8 mouse cellular contexts compared by ENCODE assay signal in genomic region chr9:59036159-59036731, GRCm38 (mm10). TPM values are rescaled to one million over a fixed set of nuclear protein-coding genes. Genes with fewer than 3 reads are reported as not detected.
DNase-seq lines count a peak whose midpoint lies in the region; ATAC-seq and TF ChIP-seq lines count a peak whose summit lies in the region.

Gene Neo1 (minus strand): TSS chr9:59036441.

- no peaks in the 10 kb centered on the region for H3K27me3 ChIP-seq in hindbrain, embryonic 12.5 days
- H3K27me3 ChIP-seq in lung, postnatal 0 days (replicated peaks; ENCODE audit: insufficient read depth, low read length): no peaks in the 10 kb centered on the region

- H3K4me2 ChIP-seq in hindbrain, embryonic 12.5 days (replicated peaks): peak within 1 kb of the TSS; percentile 60
- H3K4me2 ChIP-seq in lung, postnatal 0 days (replicated peaks; ENCODE audit: low read depth, low read length): peak within 1 kb of the TSS; percentile 85

- no peaks in the 10 kb centered on the region for H3K9me3 ChIP-seq in hindbrain, embryonic 12.5 days (replicated peaks)
- no peaks in the 10 kb centered on the region for H3K9me3 ChIP-seq in lung, postnatal 0 days (ENCODE audit: low read length)

- peaks cover 20% of the 10 kb centered on the region for H3K4me1 ChIP-seq in hindbrain, embryonic 12.5 days
- H3K4me1 ChIP-seq in lung, postnatal 0 days (ENCODE audit: insufficient read depth, low read depth, low read length): no peaks in the 10 kb centered on the region

- H3K9ac ChIP-seq in hindbrain, embryonic 12.5 days: peak within 1 kb of the TSS; percentile 95
- H3K9ac ChIP-seq in lung, postnatal 0 days (replicated peaks; ENCODE audit: low read depth): peak within 1 kb of the TSS; percentile 85

- peak; percentile 92 for ATAC-seq in hindbrain, embryonic 12.5 days (ENCODE audit: low FRiP score)
- peak; percentile 91 for ATAC-seq in lung, postnatal 0 days

- WGBS in hindbrain, embryonic 12.5 days: under 1% methylated on average over 26 of the region's 86 CpGs
- WGBS in lung, postnatal 0 days: 6% methylated on average over 26 of the region's 86 CpGs

- no peaks in the 10 kb centered on the region for H3K36me3 ChIP-seq in hindbrain, embryonic 12.5 days
- H3K36me3 ChIP-seq in lung, postnatal 0 days (ENCODE audit: insufficient read depth, low read length): no peaks in the 10 kb centered on the region

- TF ChIP-seq EP300 in lung, postnatal 0 days (IDR thresholded peaks at IDR 0.05): no peak

- peak within 1 kb of the TSS; percentile 94 for H3K4me3 ChIP-seq in hindbrain, embryonic 12.5 days
- H3K4me3 ChIP-seq in lung, postnatal 0 days (ENCODE audit: low read depth, low read length): peak within 1 kb of the TSS; percentile 80

- H3K27ac ChIP-seq in hindbrain, embryonic 12.5 days: peak within 1 kb of the TSS; percentile 100
- peak within 1 kb of the TSS; percentile 96 for H3K27ac ChIP-seq in lung, postnatal 0 days (ENCODE audit: low read length)

- no peak for TF ChIP-seq CTCF in lung, postnatal 0 days (IDR thresholded peaks at IDR 0.05)

- DNase-seq in Muller cell, postnatal 12 days (ENCODE audit: inconsistent ontology term): peak; percentile 95
- DNase-seq in cerebellum, adult 9-11 months: peak; percentile 96
- DNase-seq in frontal cortex, postnatal 14 days (ENCODE audit: low spot score in 2 of 2): peak; percentile 85 to 87
- peak; percentile 92 to 94 for DNase-seq in layer of hippocampus, postnatal 14 days (ENCODE audit: low spot score in 2 of 2)
- peak; percentile 95 for DNase-seq in lung, postnatal 0 days (ENCODE audit: low spot score)
- peak; percentile 96 to 97 for DNase-seq in right cerebral cortex, postnatal 10 days (ENCODE audit: low spot score in 2 of 2)
- peak; percentile 88 to 90 for DNase-seq in urinary bladder, postnatal 4 days (ENCODE audit: low spot score in 2 of 2)

RNA-seq across cellular contexts. Expression of gene Neo1, which starts in this region (rescaled TPM):
- 62.7 and 66.0 TPM in 2 replicates for polyA plus RNA-seq in hindbrain, embryonic 12.5 days (2016; fragmentation: Nextera tagmentation; extraction: Ambion mirVana)
- total RNA-seq in layer of hippocampus, postnatal 14 days (2021): 100 to 1,000 TPM; 112 to 116 TPM
- polyA plus RNA-seq in lung, postnatal 0 days (2015; fragmentation: Nextera tagmentation; extraction: Ambion mirVana): 27.9 and 29.9 TPM in 2 replicates

Comparison
In these comparisons a context has a peak if more than half of its experiments do, and no peak if none do; other contexts are left out.
1. Peak in every context shown above with its lines: DNase-seq, ATAC-seq, H3K4me3 ChIP-seq and H3K27ac ChIP-seq.